Mouse (Mus musculus) lung, embryonic 14.5 days (tissue): ENCODE data around the gene Cdca8. TPM values are rescaled to one million over a fixed set of nuclear protein-coding genes. Genes with fewer than 3 reads are reported as not detected.

ENCODE experiments used
- ATAC-seq: fragments of 200-750 bp; cut with Nextera tagmentation; 2 replicates; pipeline ENCODE4 v1.8.0; 2017; ENCODE audit warnings: mild to moderate bottlenecking, moderate TSS enrichment, moderate library complexity; ENCODE audit not compliant: insufficient read depth
- DNase-seq: peaks from one replicate; pipeline ENCODE4 v3.0.0-alpha.2; 2015
- H3K27ac ChIP-seq: fragments of 300-500 bp; sonication (generic); 2 replicates; pipeline ENCODE4 v1.5.1; 2014; ENCODE audit warnings: low read depth, mild to moderate bottlenecking, moderate library complexity
- H3K27me3 ChIP-seq: fragments of 300-500 bp; sonication (generic); 2 replicates; pipeline ENCODE4 v1.6.1; 2014; ENCODE audit warnings: low read length, control low read depth; ENCODE audit not compliant: insufficient read depth
- H3K36me3 ChIP-seq: fragments of 300-500 bp; sonication (generic); 2 replicates; pipeline ENCODE4 v1.6.1; 2014; ENCODE audit warnings: control low read depth; ENCODE audit not compliant: insufficient read depth
- H3K4me1 ChIP-seq: fragments of 300-500 bp; sonication (generic); 2 replicates; pipeline ENCODE4 v1.6.1; 2014; ENCODE audit warnings: antibody characterized with exemption, control low read depth; ENCODE audit not compliant: insufficient read depth
- H3K4me2 ChIP-seq: fragments of 300-500 bp; sonication (generic); 2 replicates; pipeline ENCODE4 v1.6.1; 2014; ENCODE audit warnings: mild to moderate bottlenecking
- H3K4me3 ChIP-seq: fragments of 300-500 bp; sonication (generic); 2 replicates; pipeline ENCODE4 v1.5.1; 2014; ENCODE audit warnings: low read depth, low read length
- H3K9ac ChIP-seq: fragments of 300-500 bp; sonication (generic); 2 replicates; pipeline ENCODE4 v1.6.1; 2014
- H3K9me3 ChIP-seq: fragments of 300-500 bp; sonication (generic); 2 replicates; pipeline ENCODE4 v1.6.1; 2016; ENCODE audit warnings: low read depth, low read length, control low read depth
- CTCF ChIP-seq: IDR thresholded peaks from 2 replicates; pipeline ENCODE4 v1.5.1; 2016; ENCODE audit warnings: antibody characterized with exemption, low read depth
- WGBS: fragments of 180-500 bp; shearing (Covaris S2); extraction: QIAGEN DNeasy Blood & Tissue Kit; methylation state at CpG from one replicate; pipeline ENCODE4 v1.1.7; 2014; 5-methylcytosine and 5-hydroxymethylcytosine counted together
- polyA plus RNA-seq: library from polyadenylated mRNA; unstranded; fragments of >200 nt; fragmentation: Nextera tagmentation; extraction: Ambion mirVana; gene quantifications from 2 replicates; pipeline ENCODE4 v1.2.1, GENCODE M21; 2014

Cdca8 gene
- polyA plus RNA-seq, 1 experiment from 2014 or later: 169 TPM

DNA sequence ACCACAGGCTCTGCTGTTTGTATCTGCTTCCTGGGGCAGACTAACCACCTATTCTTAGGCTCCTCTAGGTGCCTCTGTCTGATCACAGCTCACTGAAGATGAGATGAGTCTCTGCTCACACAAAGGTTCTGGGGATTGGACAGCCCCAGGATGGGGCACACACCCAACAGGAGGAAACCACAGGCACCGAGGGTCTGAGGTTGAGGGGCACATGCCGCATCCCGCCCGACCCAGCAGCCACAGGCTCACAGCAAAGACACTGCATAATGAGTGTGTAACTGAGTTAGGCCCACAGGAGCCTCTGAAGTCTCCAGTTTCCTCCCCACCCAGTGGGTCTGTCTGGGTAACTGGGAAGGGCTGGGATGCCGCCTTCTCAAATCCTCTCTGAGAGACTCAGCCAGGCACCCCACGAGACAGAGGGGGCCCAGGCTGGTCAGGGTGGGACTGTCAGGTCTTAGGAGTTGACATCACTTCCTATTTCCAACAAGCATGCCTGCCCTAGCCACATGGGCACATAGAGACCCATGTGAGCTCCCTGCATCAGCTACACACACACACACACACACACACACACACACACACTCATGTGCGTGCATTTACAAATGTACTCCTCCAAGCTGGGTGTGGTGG, 30.2 kb upstream of the Cdca8 start:
- no peaks in the 10 kb centered on the region for H3K9me3 ChIP-seq
- WGBS: 83% methylated on average over 7 of the region's 7 CpGs
- no peaks in the 10 kb centered on the region for H3K36me3 ChIP-seq
- H3K27ac ChIP-seq: no peak overlapping the region
- H3K4me2 ChIP-seq: no peak overlapping the region
- H3K27me3 ChIP-seq: no peaks in the 10 kb centered on the region
- no peak for DNase-seq
- no peak for ATAC-seq
- no peak for TF ChIP-seq CTCF
- H3K4me3 ChIP-seq: no peak overlapping the region
- H3K9ac ChIP-seq: no peak overlapping the region
- no peaks in the 10 kb centered on the region for H3K4me1 ChIP-seq

GRCm38 (mm10) chr4:124968711-124969110, 29.6 kb upstream of the Cdca8 start:
- no peak for TF ChIP-seq CTCF
- Histone ChIP-seq H3K4me3 (no peak overlapping the region), H3K36me3 (no peaks in the 10 kb centered on the region), H3K27me3 (no peaks in the 10 kb centered on the region), H3K27ac (no peak overlapping the region), H3K4me1 (no peaks in the 10 kb centered on the region), H3K9me3 (no peaks in the 10 kb centered on the region), H3K9ac (no peak overlapping the region), H3K4me2 (no peak overlapping the region)
- 52% methylated on average over 6 of the region's 6 CpGs for WGBS
- DNase-seq (no peak), ATAC-seq (no peak)

DNA sequence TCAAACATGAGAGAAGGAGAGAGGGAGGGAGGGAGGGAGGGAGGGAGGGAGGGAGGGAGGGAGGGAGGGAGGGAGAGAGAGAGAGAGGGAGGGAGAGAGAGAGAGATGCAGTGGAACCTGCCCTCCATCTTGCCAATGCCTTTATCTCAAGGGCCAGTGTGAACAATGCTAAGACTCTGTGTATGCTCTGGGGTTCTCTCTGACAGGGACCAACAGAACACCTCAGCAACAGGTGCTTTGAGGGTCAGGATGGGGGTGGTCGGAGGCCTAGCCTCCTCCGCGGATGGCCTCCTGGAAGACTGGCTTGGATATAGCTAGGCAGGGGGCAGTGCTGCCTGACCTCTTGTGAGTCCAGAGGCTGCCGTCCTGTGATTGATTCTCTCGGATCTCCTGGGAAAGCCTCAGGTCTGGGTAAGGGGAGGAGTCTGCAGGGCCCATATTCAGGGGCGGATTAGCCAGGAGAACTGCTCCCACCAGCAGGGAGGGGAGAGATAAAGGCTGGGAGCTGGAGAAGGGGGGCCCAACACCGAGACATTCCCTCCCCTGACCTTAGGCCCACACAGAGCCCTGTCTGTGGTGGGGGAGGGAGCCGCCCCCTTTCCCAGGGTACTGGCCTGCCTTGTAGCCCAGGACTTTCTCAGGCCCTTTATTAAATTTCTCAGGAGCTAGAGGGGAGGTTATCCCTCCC, 25.9 kb upstream of the Cdca8 start:
- H3K4me1 ChIP-seq: no peaks in the 10 kb centered on the region
- H3K4me2 ChIP-seq: no peak overlapping the region
- H3K27ac ChIP-seq: no peak overlapping the region
- no peak for DNase-seq
- no peak overlapping the region for H3K9ac ChIP-seq
- TF ChIP-seq CTCF: no peak
- H3K9me3 ChIP-seq: no peaks in the 10 kb centered on the region
- WGBS: 10% methylated on average over 8 of the region's 8 CpGs
- no peak overlapping the region for H3K4me3 ChIP-seq
- no peak for ATAC-seq
- H3K36me3 ChIP-seq: no peaks in the 10 kb centered on the region
- no peaks in the 10 kb centered on the region for H3K27me3 ChIP-seq

DNA sequence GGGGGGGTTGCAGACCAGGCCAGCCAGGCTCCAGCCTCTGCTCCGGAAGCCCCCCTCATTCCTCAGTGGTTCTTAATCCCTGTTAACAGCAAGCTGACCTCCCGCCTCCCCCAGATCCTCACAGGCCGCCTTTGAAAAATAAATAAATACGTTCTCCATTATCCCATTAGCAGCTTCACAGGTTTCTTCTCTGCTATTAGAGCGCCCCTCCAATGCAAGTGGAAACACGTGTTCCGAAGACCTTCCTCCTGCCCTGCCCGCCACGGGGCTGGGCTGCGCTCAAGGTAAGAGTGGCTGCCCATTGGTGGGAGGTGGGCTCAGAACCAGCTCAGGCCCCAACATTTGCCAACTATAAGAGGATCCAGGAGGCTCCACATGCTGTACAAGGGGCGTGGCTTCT, 23.5 kb upstream of the Cdca8 start:
- DNase-seq: no peak
- no peak overlapping the region for H3K4me3 ChIP-seq
- no peaks in the 10 kb centered on the region for H3K27me3 ChIP-seq
- H3K36me3 ChIP-seq: no peaks in the 10 kb centered on the region
- no peak for ATAC-seq
- H3K4me2 ChIP-seq: no peak overlapping the region
- TF ChIP-seq CTCF: no peak
- no peak overlapping the region for H3K27ac ChIP-seq
- H3K9ac ChIP-seq: no peak overlapping the region
- no peaks in the 10 kb centered on the region for H3K4me1 ChIP-seq
- 22% methylated on average over 11 of the region's 11 CpGs for WGBS
- H3K9me3 ChIP-seq: no peaks in the 10 kb centered on the region

DNA sequence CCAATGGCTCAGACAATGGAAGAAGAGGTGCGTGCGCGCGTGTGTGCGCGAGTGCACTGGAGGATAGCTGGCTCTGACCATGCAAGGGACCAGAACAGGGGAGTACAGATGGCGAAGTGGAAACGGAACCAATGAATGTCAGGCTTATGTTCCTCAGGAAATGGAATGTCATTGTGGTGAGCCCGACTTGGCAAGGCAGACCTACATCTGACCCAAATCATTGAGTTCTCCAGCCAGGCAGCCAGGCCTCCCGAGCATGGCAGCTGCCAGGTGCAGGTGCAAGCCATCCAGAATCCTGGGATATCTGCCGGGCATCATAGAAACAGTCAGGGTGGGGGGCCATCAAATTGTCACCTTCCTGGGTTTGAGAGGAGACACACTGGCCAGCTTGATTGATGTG, 21.8 kb upstream of the Cdca8 start:
- H3K36me3 ChIP-seq: no peaks in the 10 kb centered on the region
- no peak overlapping the region for H3K4me3 ChIP-seq
- TF ChIP-seq CTCF: no peak
- no peak overlapping the region for H3K4me2 ChIP-seq
- no peak overlapping the region for H3K9ac ChIP-seq
- ATAC-seq (no peak), DNase-seq (no peak)
- H3K9me3 ChIP-seq: no peaks in the 10 kb centered on the region
- no peak overlapping the region for H3K27ac ChIP-seq
- H3K27me3 ChIP-seq: no peaks in the 10 kb centered on the region
- H3K4me1 ChIP-seq: no peaks in the 10 kb centered on the region
- 84% methylated on average over 11 of the region's 11 CpGs for WGBS

- Histone ChIP-seq H3K9me3 (no peaks in the 10 kb centered on the region), H3K4me2 (no peak overlapping the region), H3K4me1 (no peaks in the 10 kb centered on the region), H3K27me3 (no peaks in the 10 kb centered on the region), H3K36me3 (no peaks in the 10 kb centered on the region), H3K9ac (no peak overlapping the region), H3K4me3 (no peak overlapping the region), H3K27ac (no peak overlapping the region; the same call in 1 of the 2 replicates)
- ATAC-seq (peak; percentile 70), DNase-seq (peak; percentile 72)
- WGBS: 38% methylated on average over 11 of the region's 11 CpGs
- no peak for TF ChIP-seq CTCF
These were observed 20.0 kb upstream of the Cdca8 start for GRCm38 (mm10) chr4:124959062-124959461.

GRCm38 (mm10) chr4:124957284-124957683, 18.2 kb upstream of the Cdca8 start:
- no peaks in the 10 kb centered on the region for H3K4me1 ChIP-seq
- TF ChIP-seq CTCF: no peak
- no peak overlapping the region for H3K4me2 ChIP-seq
- no peak overlapping the region for H3K9ac ChIP-seq
- 79% methylated on average over 2 of the region's 2 CpGs for WGBS
- ATAC-seq (no peak), DNase-seq (no peak)
- no peak overlapping the region for H3K27ac ChIP-seq
- H3K27me3 ChIP-seq: no peaks in the 10 kb centered on the region
- H3K4me3 ChIP-seq: no peak overlapping the region
- H3K36me3 ChIP-seq: no peaks in the 10 kb centered on the region
- no peaks in the 10 kb centered on the region for H3K9me3 ChIP-seq
